Comparison of ENCODE assay signal across 14 mouse cellular contexts in genomic region chr6:52118903-52119635, GRCm38 (mm10). TPM values are rescaled to one million over a fixed set of nuclear protein-coding genes. Genes with fewer than 3 reads are reported as not detected.
DNase-seq lines count a peak whose midpoint lies in the region; ATAC-seq and TF ChIP-seq lines count a peak whose summit lies in the region.
"Had no signal": no experiment of that assay in that cellular context is flagged by ENCODE, and none has a peak within 500 bp of the region (broad histone marks: within the 10 kb centered on the region; RNA-seq: fewer than 3 reads in every experiment).

No protein-coding gene starts in this region.

- H3K9ac ChIP-seq in kidney, postnatal 0 days (ENCODE audit: low read depth, low read length): no peak overlapping the region
- no peak overlapping the region for H3K9ac ChIP-seq in kidney, embryonic 16.5 days (replicated peaks; ENCODE audit: low read length)
- no peak overlapping the region for H3K9ac ChIP-seq in forebrain, embryonic 16.5 days (replicated peaks; ENCODE audit: low read depth, low read length)
- H3K9ac ChIP-seq: limb, embryonic 13.5 days had no signal

- WGBS in kidney, postnatal 0 days: 19% methylated on average over 6 of the region's 6 CpGs
- WGBS in kidney, embryonic 16.5 days: 20% methylated on average over 6 of the region's 6 CpGs
- 12% methylated on average over 6 of the region's 6 CpGs for WGBS in forebrain, embryonic 16.5 days
- 46% methylated on average over 6 of the region's 6 CpGs for WGBS in midbrain, embryonic 10.5 days

- H3K27ac ChIP-seq in kidney, postnatal 0 days: no peak overlapping the region
- H3K27ac ChIP-seq in kidney, embryonic 16.5 days (ENCODE audit: low read length): no peak overlapping the region
- H3K27ac ChIP-seq in forebrain, embryonic 16.5 days (ENCODE audit: low read length): peak overlapping the region; percentile 62; the same call in 1 of the 2 replicates
- H3K27ac ChIP-seq in midbrain, embryonic 10.5 days (replicated peaks): peak overlapping the region; percentile 23; the same call in 1 of the 2 replicates
- H3K27ac ChIP-seq: limb, embryonic 13.5 days had no signal

- TF ChIP-seq CTCF in kidney, postnatal 0 days (IDR thresholded peaks at IDR 0.05; ENCODE audit: low read depth): no peak

- H3K36me3 ChIP-seq in kidney, postnatal 0 days (ENCODE audit: insufficient read depth, low read length): no peaks in the 10 kb centered on the region
- no peaks in the 10 kb centered on the region for H3K36me3 ChIP-seq in kidney, embryonic 16.5 days (ENCODE audit: insufficient read depth, low read length)
- H3K36me3 ChIP-seq in forebrain, embryonic 16.5 days (ENCODE audit: control insufficient read depth, insufficient read depth): no peaks in the 10 kb centered on the region
- H3K36me3 ChIP-seq in midbrain, embryonic 10.5 days: no peaks in the 10 kb centered on the region
- H3K36me3 ChIP-seq: limb, embryonic 13.5 days had no signal

- 0 out of 2 replicates have a peak, but pooled peaks cover 10% of the 10 kb centered on the region for H3K4me1 ChIP-seq in kidney, postnatal 0 days (replicated peaks; ENCODE audit: insufficient read depth, low read length)
- peaks cover 30% of the 10 kb centered on the region for H3K4me1 ChIP-seq in kidney, embryonic 16.5 days (ENCODE audit: insufficient read depth, low read length)
- H3K4me1 ChIP-seq in forebrain, embryonic 16.5 days (replicated peaks; ENCODE audit: control insufficient read depth, insufficient read depth, low read length): peaks cover 16% of the 10 kb centered on the region
- peaks cover 29% of the 10 kb centered on the region for H3K4me1 ChIP-seq in midbrain, embryonic 10.5 days

- peak; percentile 85 for DNase-seq in kidney, postnatal 0 days (ENCODE audit: low spot score)
- DNase-seq in Muller cell, postnatal 12 days (ENCODE audit: inconsistent ontology term): peak; percentile 25
- peak; percentile 11 for DNase-seq in midbrain, embryonic 10.5 days (ENCODE audit: low spot score)
- DNase-seq in lung, postnatal 14 days: no peak
- DNase-seq in heart, adult 8-10 months (ENCODE audit: low spot score): no peak
- DNase-seq: adrenal gland, adult 2 months; cerebellum, adult 9-10 months; gastrocnemius, postnatal 14 days; heart, postnatal 14 days; lung, postnatal 4 days had no signal

- H3K27me3 ChIP-seq in kidney, postnatal 0 days (ENCODE audit: insufficient read depth, low read length): no peaks in the 10 kb centered on the region
- 0 out of 2 replicates have a peak, but pooled peaks cover 5% of the 10 kb centered on the region for H3K27me3 ChIP-seq in kidney, embryonic 16.5 days (ENCODE audit: insufficient read depth, low read length)
- H3K27me3 ChIP-seq in forebrain, embryonic 16.5 days (replicated peaks; ENCODE audit: control insufficient read depth, insufficient read depth, low read length): no peaks in the 10 kb centered on the region
- peaks cover 26% of the 10 kb centered on the region for H3K27me3 ChIP-seq in midbrain, embryonic 10.5 days (ENCODE audit: low read depth, poor library complexity, severe bottlenecking)

- no peaks in the 10 kb centered on the region for H3K9me3 ChIP-seq in kidney, postnatal 0 days (replicated peaks; ENCODE audit: low read length)
- no peaks in the 10 kb centered on the region for H3K9me3 ChIP-seq in kidney, embryonic 16.5 days (ENCODE audit: low read length)
- H3K9me3 ChIP-seq in forebrain, embryonic 16.5 days (ENCODE audit: control insufficient read depth, low read length): no peaks in the 10 kb centered on the region
- H3K9me3 ChIP-seq in midbrain, embryonic 10.5 days (replicated peaks): no peaks in the 10 kb centered on the region
- H3K9me3 ChIP-seq: limb, embryonic 13.5 days had no signal

- H3K4me2 ChIP-seq in kidney, postnatal 0 days (ENCODE audit: low read length): no peak overlapping the region
- H3K4me2 ChIP-seq in kidney, embryonic 16.5 days (replicated peaks; ENCODE audit: low read depth, low read length): no peak overlapping the region
- peak overlapping the region; percentile 28; the same call in 1 of the 2 replicates for H3K4me2 ChIP-seq in forebrain, embryonic 16.5 days (ENCODE audit: low read length)
- H3K4me2 ChIP-seq: limb, embryonic 13.5 days had no signal

- no peak for ATAC-seq in kidney, postnatal 0 days (replicated peaks; ENCODE audit: low FRiP score, low read depth)
- ATAC-seq in kidney, embryonic 16.5 days (ENCODE audit: low FRiP score, low TSS enrichment): no peak
- ATAC-seq in forebrain, embryonic 16.5 days: peak; percentile 92
- no peak for ATAC-seq in megakaryocyte, adult 5-6 weeks (ENCODE audit: poor library complexity, severe bottlenecking)

- H3K4me3 ChIP-seq in kidney, postnatal 0 days (replicated peaks; ENCODE audit: low read depth, low read length): no peak overlapping the region
- no peak overlapping the region for H3K4me3 ChIP-seq in kidney, embryonic 16.5 days (ENCODE audit: low read length)
- no peak overlapping the region for H3K4me3 ChIP-seq in forebrain, embryonic 16.5 days (replicated peaks; ENCODE audit: low read length)
- no peak overlapping the region for H3K4me3 ChIP-seq in midbrain, embryonic 10.5 days
- H3K4me3 ChIP-seq: limb, embryonic 13.5 days had no signal

RNA-seq across cellular contexts. Expression of gene Hoxa1, which starts 39.0 kb away (rescaled TPM):
- 0.33 and 0.64 TPM in 2 replicates for polyA plus RNA-seq in kidney, postnatal 0 days (2015; fragmentation: Nextera tagmentation; extraction: Ambion mirVana)
- polyA plus RNA-seq in kidney, embryonic 16.5 days (2015; fragmentation: Nextera tagmentation; extraction: Ambion mirVana): 0.81 and 0.82 TPM in 2 replicates
- polyA plus RNA-seq in forebrain, embryonic 16.5 days (2015; fragmentation: Nextera tagmentation; extraction: Ambion mirVana): not detected in 2 replicates
- polyA plus RNA-seq in midbrain, embryonic 10.5 days (2016; fragmentation: Nextera tagmentation; extraction: Ambion mirVana): 0.32 and 0.47 TPM in 2 replicates
- total RNA-seq in megakaryocyte, adult 5-6 weeks (2015): 0.11 TPM in 1 of 2 replicates, not detected in the other
- total RNA-seq in megakaryocyte, adult 5-6 weeks (2017): 0.37 TPM in 1 of 2 replicates, not detected in the other
- under 1 TPM in 2 of 4 experiments, not detected in 2; 0.16 to 0.19 TPM for total RNA-seq in heart, adult 8-10 months (2022)

RNA-seq across cellular contexts. Expression of gene Hoxa2, which starts 45.6 kb away (rescaled TPM):
- polyA plus RNA-seq in kidney, postnatal 0 days (2015; fragmentation: Nextera tagmentation; extraction: Ambion mirVana): 2.3 and 2.4 TPM in 2 replicates
- polyA plus RNA-seq in kidney, embryonic 16.5 days (2015; fragmentation: Nextera tagmentation; extraction: Ambion mirVana): 2.1 and 2.6 TPM in 2 replicates
- not detected in 2 replicates for polyA plus RNA-seq in forebrain, embryonic 16.5 days (2015; fragmentation: Nextera tagmentation; extraction: Ambion mirVana)
- 0.26 and 1.9 TPM in 2 replicates for polyA plus RNA-seq in midbrain, embryonic 10.5 days (2016; fragmentation: Nextera tagmentation; extraction: Ambion mirVana)
- not detected in 2 replicates for total RNA-seq in megakaryocyte, adult 5-6 weeks (2015)
- not detected in 2 replicates for total RNA-seq in megakaryocyte, adult 5-6 weeks (2017)
- total RNA-seq in heart, adult 8-10 months (2022): under 1 TPM in 3 of 4 experiments, not detected in 1; 0.20 to 0.34 (median 0.22) TPM

RNA-seq across cellular contexts. Expression of gene 5730596B20Rik, which starts 58.2 kb away (rescaled TPM):
- 1.3 TPM in 2 replicates for polyA plus RNA-seq in kidney, postnatal 0 days (2015; fragmentation: Nextera tagmentation; extraction: Ambion mirVana)
- polyA plus RNA-seq in kidney, embryonic 16.5 days (2015; fragmentation: Nextera tagmentation; extraction: Ambion mirVana): 1.7 and 2.5 TPM in 2 replicates
- not detected in 2 replicates for polyA plus RNA-seq in forebrain, embryonic 16.5 days (2015; fragmentation: Nextera tagmentation; extraction: Ambion mirVana)
- not detected in 2 replicates for polyA plus RNA-seq in midbrain, embryonic 10.5 days (2016; fragmentation: Nextera tagmentation; extraction: Ambion mirVana)
- total RNA-seq in megakaryocyte, adult 5-6 weeks (2015): not detected in 2 replicates
- total RNA-seq in megakaryocyte, adult 5-6 weeks (2017): not detected in 2 replicates
- under 1 TPM in 1 of 4 experiments, not detected in 3; 0.06 TPM for total RNA-seq in heart, adult 8-10 months (2022)

Comparison
In these comparisons a context has a peak if more than half of its experiments do, and no peak if none do; other contexts are left out.
1. DNase-seq: peak in kidney, postnatal 0 days (single experiment), Muller cell, postnatal 12 days (single experiment) and midbrain, embryonic 10.5 days (single experiment); none in lung, postnatal 14 days (single experiment) and heart, adult 8-10 months (single experiment).
2. H3K27ac ChIP-seq: peak in forebrain, embryonic 16.5 days (single experiment) and midbrain, embryonic 10.5 days (single experiment); none in kidney, postnatal 0 days (single experiment) and kidney, embryonic 16.5 days (single experiment).